Mouse (Mus musculus): ENCODE results near the gene H2-M10.2. TPM values are rescaled to one million over a fixed set of nuclear protein-coding genes. Genes with fewer than 3 reads are reported as not detected.
"Not testable (repeated sequence)": the region's sequence is repeated elsewhere in the genome, so short reads cannot be mapped to it uniquely, and the experiment has no call there.

The H2-M10.2 gene
- polyA plus RNA-seq (2015; fragmentation: Nextera tagmentation; extraction: Ambion mirVana) = not detected in 2 replicates

- ATAC-seq (ENCODE audit: insufficient read depth) = no peak
- no peak within 1 kb of the TSS for H3K27ac ChIP-seq (replicated peaks)
Observed at GRCm38 (mm10) chr17:36286390-36286789, at the start of gene H2-M10.2. TSS of gene H2-M10.2 (minus strand) at chr17:36286490.

GRCm38 (mm10) chr17:36326055-36326454 is 39.8 kb upstream of the H2-M10.2 start, which contains the start of gene H2-M10.1:
TSS of gene H2-M10.1 (minus strand) at chr17:36326155.
- no peaks in the 10 kb centered on the region for H3K9me3 ChIP-seq (replicated peaks)
- no peak within 1 kb of the TSS for H3K4me2 ChIP-seq
- WGBS (ENCODE audit: insufficient replicate concordance) = 59% methylated on average over 4 of the region's 4 CpGs
- no peaks in the 10 kb centered on the region; the same call in 1 of the 2 replicates for H3K27me3 ChIP-seq
- H3K27ac ChIP-seq (replicated peaks) = no peak within 1 kb of the TSS
- no peak within 1 kb of the TSS for H3K4me3 ChIP-seq (replicated peaks)
- no peak within 1 kb of the TSS for H3K9ac ChIP-seq
- H3K36me3 ChIP-seq (replicated peaks) = no peaks in the 10 kb centered on the region
- H3K4me1 ChIP-seq (replicated peaks) = no peaks in the 10 kb centered on the region
- ATAC-seq (ENCODE audit: insufficient read depth) = no peak

More at GRCm38 (mm10) chr17:36286390-36286789, at the start of gene H2-M10.2:
- no peaks in the 10 kb centered on the region for H3K4me1 ChIP-seq (replicated peaks)
- H3K36me3 ChIP-seq (replicated peaks) = no peaks in the 10 kb centered on the region
- WGBS (ENCODE audit: insufficient replicate concordance) = 62% methylated on average over 2 of the region's 2 CpGs
- H3K27me3 ChIP-seq = no peaks in the 10 kb centered on the region
- H3K9ac ChIP-seq = no peak within 1 kb of the TSS
- H3K4me2 ChIP-seq = no peak within 1 kb of the TSS
- H3K4me3 ChIP-seq (replicated peaks) = no peak within 1 kb of the TSS
- H3K9me3 ChIP-seq (replicated peaks) = no peaks in the 10 kb centered on the region

- Histone ChIP-seq H3K4me1 (replicated peaks) (peaks cover 11% of the 10 kb centered on the region), H3K4me3 (replicated peaks) (peak overlapping the region; percentile 52), H3K4me2 (peak overlapping the region; percentile 72), H3K27ac (replicated peaks) (no peak overlapping the region), H3K9ac (peak overlapping the region; percentile 15; the same call in 1 of the 2 replicates), H3K27me3 (peaks cover 12% of the 10 kb centered on the region; the same call in 1 of the 2 replicates), H3K9me3 (replicated peaks) (no peaks in the 10 kb centered on the region), H3K36me3 (replicated peaks) (no peaks in the 10 kb centered on the region)
- 26% methylated on average over 5 of the region's 5 CpGs for WGBS (ENCODE audit: insufficient replicate concordance)
- ATAC-seq (ENCODE audit: insufficient read depth) = no peak
Observed at GRCm38 (mm10) chr17:36315689-36316253, 29.5 kb upstream of the H2-M10.2 start.

DNA sequence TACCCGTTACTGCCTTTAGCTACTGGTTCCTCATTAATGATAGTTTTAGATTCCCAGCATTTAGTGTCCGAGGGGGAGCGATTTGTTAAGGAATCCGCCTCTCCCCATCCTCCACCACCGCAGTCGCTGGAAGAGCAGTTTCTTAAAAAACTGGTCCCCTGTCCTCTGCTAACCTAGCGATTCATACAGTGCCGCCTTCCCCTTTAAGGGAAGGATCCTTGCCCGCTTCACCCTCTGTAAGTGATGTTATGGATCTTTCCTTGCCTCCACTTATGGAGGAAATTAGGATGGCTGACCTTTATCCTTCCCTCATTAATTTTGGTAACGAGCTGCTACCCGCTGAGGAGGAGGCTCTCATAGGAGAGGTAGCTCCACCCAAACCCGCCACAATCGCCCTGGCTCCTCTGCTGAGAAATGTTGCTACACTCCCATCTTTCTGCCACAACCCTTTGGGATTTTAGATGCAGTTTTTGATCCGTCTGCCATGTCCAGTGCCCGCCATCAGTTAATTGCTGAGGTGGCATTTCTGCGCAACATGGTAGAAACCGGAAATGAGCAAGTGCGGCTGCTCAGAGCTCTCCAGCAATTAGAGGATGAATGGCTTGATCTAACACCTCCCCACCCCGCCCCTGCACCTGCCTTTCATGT is 28.9 kb upstream of the H2-M10.2 start:
- Histone ChIP-seq H3K4me1 (replicated peaks) (peaks cover 11% of the 10 kb centered on the region), H3K9ac (peak overlapping the region; percentile 15; the same call in 1 of the 2 replicates), H3K4me3 (replicated peaks) (peak overlapping the region; percentile 52), H3K36me3 (replicated peaks) (no peaks in the 10 kb centered on the region), H3K9me3 (replicated peaks) (no peaks in the 10 kb centered on the region), H3K27me3 (peaks cover 12% of the 10 kb centered on the region; the same call in 1 of the 2 replicates), H3K4me2 (peak overlapping the region; percentile 72), H3K27ac (replicated peaks) (no peak overlapping the region)
- no peak for ATAC-seq (ENCODE audit: insufficient read depth)
- WGBS (ENCODE audit: insufficient replicate concordance) = under 1% methylated on average over 19 of the region's 19 CpGs

DNA sequence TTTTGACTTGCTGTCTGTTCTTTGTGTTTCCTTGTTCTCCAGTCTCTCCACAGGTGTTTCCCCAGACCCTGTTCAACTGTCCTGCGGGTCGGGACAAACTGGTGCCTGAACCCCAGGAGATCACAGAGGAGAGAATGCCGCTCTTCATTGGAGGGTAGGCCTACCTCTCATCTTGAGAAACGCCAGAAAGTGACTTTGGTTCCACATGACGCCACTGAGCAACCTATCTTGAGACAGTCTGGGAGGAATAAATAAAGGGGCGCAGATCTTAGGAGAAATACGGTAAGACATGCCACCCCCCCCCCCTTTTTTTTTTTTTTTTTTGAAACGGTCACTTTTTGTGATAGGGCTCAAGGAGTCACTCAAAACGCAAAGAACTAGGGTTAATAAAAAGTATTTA is 28.2 kb upstream of the H2-M10.2 start:
- H3K27me3 ChIP-seq = peaks cover 12% of the 10 kb centered on the region; the same call in 1 of the 2 replicates
- H3K27ac ChIP-seq (replicated peaks) = no peak overlapping the region
- no peaks in the 10 kb centered on the region for H3K9me3 ChIP-seq (replicated peaks)
- H3K4me3 ChIP-seq (replicated peaks) = peak overlapping the region; percentile 52
- no peak overlapping the region for H3K9ac ChIP-seq
- H3K4me1 ChIP-seq (replicated peaks) = peaks cover 11% of the 10 kb centered on the region
- ATAC-seq (ENCODE audit: insufficient read depth) = no peak
- H3K4me2 ChIP-seq = peak overlapping the region; percentile 72
- 6% methylated on average over 9 of the region's 9 CpGs for WGBS (ENCODE audit: insufficient replicate concordance)
- H3K36me3 ChIP-seq (replicated peaks) = no peaks in the 10 kb centered on the region

- Histone ChIP-seq H3K27ac (replicated peaks) (no peak overlapping the region), H3K9ac (no peak overlapping the region), H3K9me3 (replicated peaks) (no peaks in the 10 kb centered on the region), H3K4me1 (replicated peaks) (no peaks in the 10 kb centered on the region), H3K36me3 (replicated peaks) (no peaks in the 10 kb centered on the region), H3K27me3 (no peaks in the 10 kb centered on the region), H3K4me3 (replicated peaks) (no peak overlapping the region), H3K4me2 (no peak overlapping the region)
- ATAC-seq (ENCODE audit: insufficient read depth) = no peak
- 33% methylated on average over 1 of the region's 1 CpGs for WGBS (ENCODE audit: insufficient replicate concordance)
Observed at GRCm38 (mm10) chr17:36309293-36309692, 23.0 kb upstream of the H2-M10.2 start.

DNA sequence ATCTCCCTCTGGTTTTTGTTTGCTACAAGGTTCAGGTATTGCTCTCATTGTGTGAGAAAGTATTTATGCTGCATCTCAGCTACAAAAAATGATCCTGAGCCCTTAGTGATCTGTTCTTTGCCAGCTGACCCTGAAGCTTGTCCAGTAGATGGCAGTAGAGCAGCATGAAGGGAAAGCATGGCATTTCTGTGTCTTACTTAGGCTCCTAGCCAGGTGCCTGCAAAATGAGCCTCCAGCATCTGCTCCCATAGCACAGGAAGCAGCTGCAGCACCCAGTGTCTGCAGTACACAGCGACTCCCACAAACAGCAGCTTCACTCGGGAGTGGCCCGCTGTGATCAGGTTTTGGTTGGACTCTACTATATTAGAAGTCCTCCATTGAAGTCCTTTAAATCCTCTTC is 22.6 kb upstream of the H2-M10.2 start:
- ATAC-seq (ENCODE audit: insufficient read depth); H3K4me2 ChIP-seq: not testable (repeated sequence)

GRCm38 (mm10) chr17:36281521-36282245 is 4.6 kb downstream of the H2-M10.2 start:
- Histone ChIP-seq H3K9ac (no peak overlapping the region), H3K9me3 (replicated peaks) (no peaks in the 10 kb centered on the region), H3K27me3 (no peaks in the 10 kb centered on the region), H3K4me1 (replicated peaks) (no peaks in the 10 kb centered on the region), H3K4me2 (no peak overlapping the region), H3K36me3 (replicated peaks) (peaks cover 23% of the 10 kb centered on the region), H3K4me3 (replicated peaks) (no peak overlapping the region), H3K27ac (replicated peaks) (no peak overlapping the region)
- WGBS (ENCODE audit: insufficient replicate concordance) = 66% methylated on average over 4 of the region's 4 CpGs
- ATAC-seq (ENCODE audit: insufficient read depth) = no peak

More for the DNA sequence above, 22.6 kb upstream of the H2-M10.2 start:
- whole genome bisulfite sequencing (ENCODE audit: insufficient replicate concordance) = 2% methylated on average over 3 of the region's 3 CpGs
- not testable (repeated sequence) for H3K9me3 ChIP-seq (replicated peaks); H3K36me3 ChIP-seq (replicated peaks); H3K27me3 ChIP-seq; H3K4me1 ChIP-seq (replicated peaks); H3K4me3 ChIP-seq (replicated peaks); H3K27ac ChIP-seq (replicated peaks); H3K9ac ChIP-seq

DNA sequence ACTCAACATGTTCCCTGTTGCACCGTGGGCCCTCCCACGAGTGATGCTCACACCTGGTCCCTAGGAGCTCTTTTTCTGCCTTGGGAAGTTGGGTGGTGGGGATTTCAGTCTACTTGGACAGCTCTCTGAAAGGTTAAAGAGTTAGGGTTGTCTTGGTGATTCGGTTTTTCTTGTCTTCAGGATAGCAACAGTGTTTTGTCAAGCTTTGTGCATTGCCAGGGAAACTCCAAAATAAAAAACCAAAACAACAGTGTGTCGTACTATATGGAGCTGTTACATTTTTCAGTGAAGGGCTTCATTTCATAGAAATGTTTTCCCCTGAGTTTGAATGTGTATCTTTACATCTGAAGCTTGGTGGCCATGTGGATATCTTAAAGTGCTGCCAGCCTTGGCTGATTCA is 11.5 kb downstream of the H2-M10.2 start:
- H3K36me3 ChIP-seq (replicated peaks) = peaks cover 29% of the 10 kb centered on the region
- H3K27me3 ChIP-seq = no peaks in the 10 kb centered on the region
- H3K4me3 ChIP-seq (replicated peaks) = no peak overlapping the region
- ATAC-seq (ENCODE audit: insufficient read depth) = no peak
- no peak overlapping the region for H3K4me2 ChIP-seq
- H3K4me1 ChIP-seq (replicated peaks) = peaks cover 37% of the 10 kb centered on the region
- no peak overlapping the region for H3K27ac ChIP-seq (replicated peaks)
- no peaks in the 10 kb centered on the region for H3K9me3 ChIP-seq (replicated peaks)
- H3K9ac ChIP-seq = no peak overlapping the region
- WGBS (ENCODE audit: insufficient replicate concordance) = 78% methylated on average over 4 of the region's 4 CpGs

GRCm38 (mm10) chr17:36273796-36274195 is 12.5 kb downstream of the H2-M10.2 start:
- H3K27me3 ChIP-seq = no peaks in the 10 kb centered on the region
- WGBS (ENCODE audit: insufficient replicate concordance) = 70% methylated on average over 4 of the region's 4 CpGs
- no peak overlapping the region for H3K9ac ChIP-seq
- H3K4me2 ChIP-seq = peak overlapping the region; percentile 87; the same call in 1 of the 2 replicates
- peaks cover 25% of the 10 kb centered on the region for H3K36me3 ChIP-seq (replicated peaks)
- no peaks in the 10 kb centered on the region for H3K9me3 ChIP-seq (replicated peaks)
- no peak overlapping the region for H3K4me3 ChIP-seq (replicated peaks)
- ATAC-seq (ENCODE audit: insufficient read depth) = no peak
- H3K4me1 ChIP-seq (replicated peaks) = peaks cover 39% of the 10 kb centered on the region
- H3K27ac ChIP-seq (replicated peaks) = no peak overlapping the region
